Mouse (Mus musculus) liver, embryonic 14.5 days (tissue): ENCODE measurements around the gene Fasn.

ENCODE experiments used
- CTCF ChIP-seq: IDR thresholded peaks from 2 replicates; pipeline ENCODE4 v1.5.1; 2016; ENCODE audit warnings: antibody characterized with exemption, low read depth, control low read depth
- EP300 ChIP-seq: IDR thresholded peaks from 2 replicates; pipeline ENCODE4 v1.6.1; 2016; ENCODE audit warnings: antibody characterized with exemption, low read depth

DNA sequence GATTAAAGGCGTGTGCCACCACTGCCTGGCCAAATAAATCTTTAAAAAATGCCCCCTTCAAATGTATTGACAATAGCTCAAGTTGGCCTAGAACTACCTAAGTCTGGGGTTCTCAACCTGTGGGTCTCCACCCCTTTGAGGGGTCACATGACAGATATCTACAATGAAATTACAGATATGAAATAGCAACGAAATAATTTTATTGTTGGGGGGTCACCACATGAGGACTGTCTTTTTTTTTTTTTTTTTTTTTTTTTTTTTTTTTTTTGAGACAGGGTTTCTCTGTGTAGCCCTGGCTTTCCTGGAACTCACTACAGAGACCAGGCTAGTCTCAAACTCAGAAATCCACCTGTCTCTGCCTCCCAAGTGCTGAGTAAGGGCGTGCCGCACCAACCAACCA, 20.0 kb upstream of the Fasn start:
- TF ChIP-seq CTCF, result no peak
- no peak for TF ChIP-seq EP300
